Mouse (Mus musculus) stomach, embryonic 16.5 days (tissue): ENCODE measurements around the gene Vcl. TPM values are rescaled to one million over a fixed set of nuclear protein-coding genes. Genes with fewer than 3 reads are reported as not detected.

Experiments used
- ATAC-seq: fragments of 200-750 bp; cut with Nextera tagmentation; 2 replicates; pipeline ENCODE4 v1.8.0; 2017; ENCODE audit warnings: moderate number of reproducible peaks, moderate TSS enrichment; ENCODE audit not compliant: insufficient read depth, low FRiP score
- H3K27ac ChIP-seq: fragments of 300-500 bp; sonication (generic); 2 replicates; pipeline ENCODE4 v1.5.1; 2014; ENCODE audit warnings: low read length
- H3K27me3 ChIP-seq: fragments of 300-500 bp; sonication (generic); 2 replicates; pipeline ENCODE4 v1.6.1; 2014; ENCODE audit warnings: low read length, control low read depth, mixed read lengths; ENCODE audit not compliant: control insufficient read depth, insufficient read depth
- H3K36me3 ChIP-seq: fragments of 300-500 bp; sonication (generic); 2 replicates; pipeline ENCODE4 v1.6.1; 2014; ENCODE audit warnings: low read length; ENCODE audit not compliant: control insufficient read depth, insufficient read depth
- H3K4me1 ChIP-seq: fragments of 300-500 bp; sonication (generic); 2 replicates; pipeline ENCODE4 v1.6.1; 2014; ENCODE audit warnings: low read length, control low read depth, mixed read lengths; ENCODE audit not compliant: control insufficient read depth, insufficient read depth
- H3K4me2 ChIP-seq: fragments of 300-500 bp; sonication (generic); 2 replicates; pipeline ENCODE4 v1.6.1; 2014; ENCODE audit warnings: low read depth, low read length, mixed read lengths
- H3K4me3 ChIP-seq: fragments of 300-500 bp; sonication (generic); replicated peaks from 2 replicates; pipeline ENCODE4 v1.5.1; 2014; ENCODE audit warnings: mild to moderate bottlenecking, low read length
- H3K9ac ChIP-seq: fragments of 300-500 bp; sonication (generic); 2 replicates; pipeline ENCODE4 v1.6.1; 2014; ENCODE audit warnings: low read length
- H3K9me3 ChIP-seq: fragments of 300-500 bp; sonication (generic); replicated peaks from 2 replicates; pipeline ENCODE4 v1.6.1; 2016; ENCODE audit warnings: low read length, control low read depth; ENCODE audit not compliant: control insufficient read depth
- WGBS: fragments of 180-500 bp; shearing (Covaris S2); extraction: QIAGEN DNeasy Blood & Tissue Kit; methylation state at CpG from one replicate; pipeline ENCODE4 v1.1.7; 2014; 5-methylcytosine and 5-hydroxymethylcytosine counted together
- polyA plus RNA-seq: library from polyadenylated mRNA; unstranded; fragments of >200 nt; fragmentation: Nextera tagmentation; extraction: Ambion mirVana; gene quantifications from 2 replicates; pipeline ENCODE4 v1.2.1, GENCODE M21; 2015

Vcl gene
- polyA plus RNA-seq, 1 experiment from 2014 or later = 108 TPM

- H3K9ac ChIP-seq = no peak overlapping the region
- 85% methylated on average over 5 of the region's 5 CpGs for WGBS
- H3K4me1 ChIP-seq = no peaks in the 10 kb centered on the region
- H3K27me3 ChIP-seq = no peaks in the 10 kb centered on the region
- H3K36me3 ChIP-seq = peaks cover 25% of the 10 kb centered on the region
- no peaks in the 10 kb centered on the region for H3K9me3 ChIP-seq
- ATAC-seq = no peak
- no peak overlapping the region for H3K4me2 ChIP-seq
- no peak overlapping the region for H3K27ac ChIP-seq
- no peak overlapping the region for H3K4me3 ChIP-seq
These were observed 88.7 kb downstream of the Vcl start for GRCm38 (mm10) chr14:21017871-21018270.

GRCm38 (mm10) chr14:21018977-21019376, 89.8 kb downstream of the Vcl start:
- Histone ChIP-seq H3K9me3 (no peaks in the 10 kb centered on the region), H3K27me3 (no peaks in the 10 kb centered on the region), H3K9ac (no peak overlapping the region), H3K4me3 (no peak overlapping the region), H3K4me2 (no peak overlapping the region), H3K4me1 (no peaks in the 10 kb centered on the region), H3K36me3 (peaks cover 25% of the 10 kb centered on the region), H3K27ac (no peak overlapping the region)
- no peak for ATAC-seq
- 50% methylated on average over 3 of the region's 3 CpGs for WGBS

- no peak overlapping the region for H3K27ac ChIP-seq
- no peaks in the 10 kb centered on the region for H3K4me1 ChIP-seq
- no peak for ATAC-seq
- H3K4me2 ChIP-seq = no peak overlapping the region
- WGBS = 92% methylated on average over 8 of the region's 8 CpGs
- no peaks in the 10 kb centered on the region for H3K9me3 ChIP-seq
- H3K4me3 ChIP-seq = no peak overlapping the region
- H3K27me3 ChIP-seq = no peaks in the 10 kb centered on the region
- no peak overlapping the region for H3K9ac ChIP-seq
- peaks cover 40% of the 10 kb centered on the region for H3K36me3 ChIP-seq
These were observed 91.2 kb downstream of the Vcl start for GRCm38 (mm10) chr14:21020435-21020834.

GRCm38 (mm10) chr14:21027542-21027941, 98.3 kb downstream of the Vcl start:
- H3K4me2 ChIP-seq = no peak overlapping the region
- ATAC-seq = no peak
- no peaks in the 10 kb centered on the region for H3K27me3 ChIP-seq
- no peak overlapping the region for H3K4me3 ChIP-seq
- peaks cover 26% of the 10 kb centered on the region for H3K36me3 ChIP-seq
- H3K27ac ChIP-seq = no peak overlapping the region
- no peaks in the 10 kb centered on the region for H3K9me3 ChIP-seq
- H3K4me1 ChIP-seq = 0 out of 2 replicates have a peak, but pooled peaks cover 8% of the 10 kb centered on the region
- no peak overlapping the region for H3K9ac ChIP-seq

- Histone ChIP-seq H3K36me3 (peaks cover 25% of the 10 kb centered on the region), H3K4me2 (no peak overlapping the region), H3K9ac (no peak overlapping the region), H3K27me3 (no peaks in the 10 kb centered on the region), H3K4me3 (no peak overlapping the region), H3K27ac (no peak overlapping the region), H3K9me3 (no peaks in the 10 kb centered on the region), H3K4me1 (0 out of 2 replicates have a peak, but pooled peaks cover 8% of the 10 kb centered on the region)
- WGBS = 84% methylated on average over 11 of the region's 11 CpGs
- no peak for ATAC-seq
These were observed 99.9 kb downstream of the Vcl start for GRCm38 (mm10) chr14:21029025-21029659.

- 0 out of 2 replicates have a peak, but pooled peaks cover 8% of the 10 kb centered on the region for H3K4me1 ChIP-seq
- WGBS = 68% methylated on average over 6 of the region's 6 CpGs
- no peak overlapping the region for H3K9ac ChIP-seq
- no peaks in the 10 kb centered on the region for H3K9me3 ChIP-seq
- peak overlapping the region; percentile 46; the same call in 1 of the 2 replicates for H3K27ac ChIP-seq
- H3K36me3 ChIP-seq = peaks cover 3% of the 10 kb centered on the region
- no peak overlapping the region for H3K4me2 ChIP-seq
- ATAC-seq = peak; percentile 47; the same call in 1 of the 2 replicates
- no peak overlapping the region for H3K4me3 ChIP-seq
- H3K27me3 ChIP-seq = no peaks in the 10 kb centered on the region
These were observed 102.7 kb downstream of the Vcl start for GRCm38 (mm10) chr14:21031783-21032511.

- H3K9me3 ChIP-seq = no peaks in the 10 kb centered on the region
These were observed 105.1 kb downstream of the Vcl start for GRCm38 (mm10) chr14:21034271-21034670.

GRCm38 (mm10) chr14:21034791-21035190, 105.6 kb downstream of the Vcl start:
- Histone ChIP-seq H3K9me3 (no peaks in the 10 kb centered on the region), H3K4me3 (no peak overlapping the region), H3K4me2 (no peak overlapping the region), H3K4me1 (peaks cover 12% of the 10 kb centered on the region; the same call in 1 of the 2 replicates), H3K27ac (no peak overlapping the region), H3K36me3 (peaks cover 3% of the 10 kb centered on the region; the same call in 1 of the 2 replicates), H3K27me3 (no peaks in the 10 kb centered on the region), H3K9ac (no peak overlapping the region)
- ATAC-seq = no peak
- WGBS = 91% methylated on average over 3 of the region's 3 CpGs

More at GRCm38 (mm10) chr14:21034271-21034670, 105.1 kb downstream of the Vcl start:
- Histone ChIP-seq H3K4me3 (no peak overlapping the region), H3K27me3 (no peaks in the 10 kb centered on the region), H3K4me1 (0 out of 2 replicates have a peak, but pooled peaks cover 8% of the 10 kb centered on the region), H3K9ac (no peak overlapping the region), H3K4me2 (no peak overlapping the region), H3K36me3 (peaks cover 3% of the 10 kb centered on the region; the same call in 1 of the 2 replicates), H3K27ac (no peak overlapping the region)
- ATAC-seq = no peak
- 86% methylated on average over 4 of the region's 4 CpGs for WGBS

- peaks cover 3% of the 10 kb centered on the region; the same call in 1 of the 2 replicates for H3K36me3 ChIP-seq
- H3K4me1 ChIP-seq = peaks cover 4% of the 10 kb centered on the region; the same call in 1 of the 2 replicates
- WGBS = 55% methylated on average over 12 of the region's 12 CpGs
These were observed 109.9 kb downstream of the Vcl start for GRCm38 (mm10) chr14:21039077-21039476.

More at GRCm38 (mm10) chr14:21039077-21039476, 109.9 kb downstream of the Vcl start:
- no peak overlapping the region for H3K4me3 ChIP-seq
- no peaks in the 10 kb centered on the region for H3K27me3 ChIP-seq
- H3K4me2 ChIP-seq = no peak overlapping the region
- no peak for ATAC-seq
- no peaks in the 10 kb centered on the region for H3K9me3 ChIP-seq
- no peak overlapping the region for H3K9ac ChIP-seq
- H3K27ac ChIP-seq = no peak overlapping the region
